Mouse (Mus musculus) G1E (cell line): ENCODE results near the gene Zdhhc4. TPM values are rescaled to one million over a fixed set of nuclear protein-coding genes. Genes with fewer than 3 reads are reported as not detected.

ENCODE experiments used
- ATAC-seq: 2 replicates; pipeline ENCODE4 v1.8.0; 2016; ENCODE audit warnings: mild to moderate bottlenecking; ENCODE audit not compliant: insufficient number of reproducible peaks, poor library complexity, low FRiP score, severe bottlenecking; ENCODE audit errors: extremely low read depth
- DNase-seq: peaks from one replicate; pipeline ENCODE4 v3.0.0; 2012; ENCODE audit warnings: low spot score
- H3K27me3 ChIP-seq: 2 replicates; pipeline ENCODE4 v1.6.1; 2012; ENCODE audit warnings: mild to moderate bottlenecking, low read length, inconsistent platforms; ENCODE audit not compliant: insufficient read depth
- H3K36me3 ChIP-seq: replicated peaks from 2 replicates; pipeline ENCODE3; 2012; ENCODE audit warnings: mild to moderate bottlenecking, inconsistent platforms
- H3K4me1 ChIP-seq: 2 replicates; pipeline ENCODE4 v1.6.1; 2012; ENCODE audit warnings: low read depth, low read length, inconsistent platforms, mixed read lengths; ENCODE audit not compliant: insufficient read depth
- H3K4me3 ChIP-seq: 2 replicates; pipeline ENCODE4 v1.5.1; 2012; ENCODE audit warnings: low read depth, mild to moderate bottlenecking, inconsistent platforms, low read length, moderate library complexity, mixed read lengths
- H3K9me3 ChIP-seq: replicated peaks from 2 replicates; pipeline ENCODE4 v1.6.1; 2012; ENCODE audit warnings: inconsistent platforms
- CTCF ChIP-seq: IDR thresholded peaks from 2 replicates; pipeline ENCODE4 v1.5.1; 2012; ENCODE audit warnings: low read depth, low read length, inconsistent platforms, mixed read lengths
- GATA1 ChIP-seq: IDR thresholded peaks from 2 replicates; pipeline ENCODE4 v1.6.1; 2012; ENCODE audit warnings: borderline replicate concordance, low read length, inconsistent platforms, mixed read lengths
- GATA2 ChIP-seq: IDR thresholded peaks from 2 replicates; pipeline ENCODE4 v1.6.1; 2012; ENCODE audit warnings: low read depth, low read length, inconsistent platforms, borderline replicate concordance
- POLR2AphosphoS5 ChIP-seq: IDR thresholded peaks from 2 replicates; pipeline ENCODE4 v1.6.1; 2012; ENCODE audit warnings: low read depth, low read length, inconsistent platforms; ENCODE audit not compliant: insufficient replicate concordance
- TAL1 ChIP-seq: conservative IDR thresholded peaks from 2 replicates; pipeline ENCODE4 v1.6.1; 2012; ENCODE audit warnings: low read depth, low read length, inconsistent platforms, mixed read lengths
- polyA plus RNA-seq: library from polyadenylated mRNA; stranded (reverse); fragments of >175 nt; gene quantifications from 2 replicates; pipeline ENCODE4 v1.2.3, GENCODE M21; 2012
- total RNA-seq, 2 experiments: library from RNA; stranded (forward) in 1 of 2; stranded (reverse) in 1 of 2; fragments of 200-1000 nt in 1 of 2; fragments of >200 nt in 1 of 2; fragmentation: Nextera tagmentation in 1 of 2; gene quantifications; 2 replicates each; pipeline ENCODE4 v1.2.3; 2014 to 2017

Gene Zdhhc4
- total and polyA plus RNA-seq, 3 experiments = 45.6 to 68.7 (median 53.5) TPM

DNA sequence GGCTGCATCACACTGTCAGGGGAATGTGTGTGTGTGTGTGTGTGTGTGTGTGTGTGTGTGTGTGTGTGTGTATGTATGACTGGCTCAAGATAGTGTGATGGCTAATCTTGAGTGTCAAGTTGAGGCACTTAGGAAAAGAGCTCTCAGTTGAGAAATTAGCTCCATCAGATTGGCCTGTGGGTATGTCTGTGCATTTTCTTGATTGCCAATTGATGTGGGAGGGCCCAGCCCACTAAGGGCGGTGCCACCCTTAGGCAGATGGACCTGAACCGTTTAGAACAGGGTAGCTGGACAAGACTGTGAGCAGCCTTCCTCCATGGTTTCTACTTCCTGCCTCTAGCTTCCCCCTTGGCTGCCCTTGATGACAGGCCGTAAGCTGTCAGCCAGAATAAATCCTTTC is 56.9 kb downstream of the Zdhhc4 start:
- H3K4me3 ChIP-seq = no peak overlapping the region; the same call in 1 of the 2 replicates
- no peaks in the 10 kb centered on the region for H3K9me3 ChIP-seq
- peaks cover 13% of the 10 kb centered on the region for H3K36me3 ChIP-seq
- no peak for DNase-seq
- no peak for TF ChIP-seq GATA1
- no peak for TF ChIP-seq POLR2AphosphoS5
- no peak for TF ChIP-seq TAL1
- no peak for TF ChIP-seq CTCF
- no peak for TF ChIP-seq GATA2
- no peak for ATAC-seq
- peaks cover 72% of the 10 kb centered on the region for H3K4me1 ChIP-seq
- peaks cover 19% of the 10 kb centered on the region for H3K27me3 ChIP-seq

GRCm38 (mm10) chr5:143271642-143272041 is 57.4 kb downstream of the Zdhhc4 start:
- ATAC-seq (no peak), DNase-seq (no peak)
- no peak overlapping the region for H3K4me3 ChIP-seq
- peaks cover 16% of the 10 kb centered on the region; the same call in 1 of the 2 replicates for H3K27me3 ChIP-seq
- H3K9me3 ChIP-seq = no peaks in the 10 kb centered on the region
- TF ChIP-seq CTCF = no peak
- TF ChIP-seq TAL1 = no peak
- TF ChIP-seq POLR2AphosphoS5 = no peak
- TF ChIP-seq GATA2 = no peak
- TF ChIP-seq GATA1 = no peak
- H3K4me1 ChIP-seq = peaks cover 76% of the 10 kb centered on the region
- H3K36me3 ChIP-seq = peaks cover 13% of the 10 kb centered on the region

- ATAC-seq (no peak), DNase-seq (peak; percentile 13)
- TF ChIP-seq CTCF (no peak), GATA2 (no peak), GATA1 (no peak)
- H3K4me1 ChIP-seq = peaks cover 73% of the 10 kb centered on the region
- H3K9me3 ChIP-seq = no peaks in the 10 kb centered on the region
- H3K36me3 ChIP-seq = peaks cover 17% of the 10 kb centered on the region
- peaks cover 5% of the 10 kb centered on the region; the same call in 1 of the 2 replicates for H3K27me3 ChIP-seq
- H3K4me3 ChIP-seq = peak overlapping the region; percentile 85
Measured at GRCm38 (mm10) chr5:143270151-143270519, 58.9 kb downstream of the Zdhhc4 start.

- Histone ChIP-seq H3K27me3 (peaks cover 1% of the 10 kb centered on the region; the same call in 1 of the 2 replicates), H3K36me3 (peaks cover 22% of the 10 kb centered on the region), H3K4me3 (peak within 1 kb of the TSS; percentile 85), H3K4me1 (peaks cover 74% of the 10 kb centered on the region), H3K9me3 (no peaks in the 10 kb centered on the region)
- TF ChIP-seq GATA2 = no peak
- TF ChIP-seq CTCF = no peak
- TF ChIP-seq POLR2AphosphoS5 = no peak
- TF ChIP-seq GATA1 = no peak
- no peak for TF ChIP-seq TAL1
- ATAC-seq (peak; percentile 52), DNase-seq (peak; percentile 64)
Measured at GRCm38 (mm10) chr5:143269363-143270150, 59.5 kb downstream of the Zdhhc4 start, which contains the start of gene Zfp316. Gene Zfp316 (minus strand): TSS chr5:143270022.

GRCm38 (mm10) chr5:143268985-143269362 is 60.1 kb downstream of the Zdhhc4 start:
- H3K27me3 ChIP-seq = no peaks in the 10 kb centered on the region; the same call in 1 of the 2 replicates
- no peak for TF ChIP-seq GATA1
- TF ChIP-seq POLR2AphosphoS5 = no peak
- no peak for TF ChIP-seq TAL1
- no peak for TF ChIP-seq GATA2
- no peak for TF ChIP-seq CTCF
- H3K36me3 ChIP-seq = peaks cover 28% of the 10 kb centered on the region
- peaks cover 72% of the 10 kb centered on the region for H3K4me1 ChIP-seq
- peak overlapping the region; percentile 85 for H3K4me3 ChIP-seq
- no peak for DNase-seq
- ATAC-seq = no peak
- no peaks in the 10 kb centered on the region for H3K9me3 ChIP-seq

DNA sequence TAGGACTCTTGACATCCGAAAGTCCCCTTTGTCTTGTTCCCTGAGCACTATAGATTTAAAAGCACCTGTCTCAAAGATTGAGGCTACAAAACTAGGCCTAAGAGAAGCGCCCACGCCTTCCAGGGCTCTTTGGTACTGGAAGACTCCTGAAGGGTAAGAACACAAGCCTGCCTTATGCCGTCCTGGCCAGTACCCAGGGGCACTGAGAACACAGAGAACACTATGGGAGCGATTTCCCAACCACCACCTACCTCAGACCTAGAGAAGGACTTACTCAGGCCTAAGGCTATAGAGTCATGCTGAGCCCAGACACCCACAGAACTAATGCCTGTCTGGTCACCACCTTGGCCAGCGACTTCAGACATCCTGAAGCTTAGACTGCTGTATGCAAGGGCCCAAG is 62.3 kb downstream of the Zdhhc4 start:
- H3K4me1 ChIP-seq = peaks cover 55% of the 10 kb centered on the region
- no peak overlapping the region for H3K4me3 ChIP-seq
- TF ChIP-seq TAL1 (no peak), POLR2AphosphoS5 (no peak), CTCF (no peak), GATA2 (no peak), GATA1 (no peak)
- peaks cover 48% of the 10 kb centered on the region for H3K36me3 ChIP-seq
- DNase-seq = no peak
- ATAC-seq = no peak
- no peaks in the 10 kb centered on the region for H3K27me3 ChIP-seq
- H3K9me3 ChIP-seq = no peaks in the 10 kb centered on the region

Other genes with a start within 250 kb of the Zdhhc4 start
- gene Rnf216, start 216.3 kb downstream of the Zdhhc4 start, total RNA-seq (2014; fragmentation: Nextera tagmentation) = 87.4 and 89.5 TPM in 2 replicates
- gene Rnf216, start 216.3 kb downstream of the Zdhhc4 start, total RNA-seq (2017) = 41.9 and 54.9 TPM in 2 replicates
- 35.3 and 35.5 TPM in 2 replicates for gene Rnf216, start 216.3 kb downstream of the Zdhhc4 start, polyA plus RNA-seq
- gene Olfr718-ps1, start 181.7 kb downstream of the Zdhhc4 start, total RNA-seq (2014; fragmentation: Nextera tagmentation) = 0.23 TPM in 1 of 2 replicates, not detected in the other
- 0.12 and 0.16 TPM in 2 replicates for gene Olfr718-ps1, start 181.7 kb downstream of the Zdhhc4 start, total RNA-seq (2017)
- not detected in 2 replicates for gene Olfr718-ps1, start 181.7 kb downstream of the Zdhhc4 start, polyA plus RNA-seq
- 21.4 and 26.6 TPM in 2 replicates for gene Rbak, start 148.5 kb downstream of the Zdhhc4 start, total RNA-seq (2014; fragmentation: Nextera tagmentation)
- gene Rbak, start 148.5 kb downstream of the Zdhhc4 start, total RNA-seq (2017) = 19.8 and 21.5 TPM in 2 replicates
- gene Rbak, start 148.5 kb downstream of the Zdhhc4 start, polyA plus RNA-seq = 3.0 TPM in 2 replicates
- 0.53 TPM in 1 of 2 replicates, not detected in the other for gene Spdye4b, start 148.2 kb downstream of the Zdhhc4 start, total RNA-seq (2014; fragmentation: Nextera tagmentation)
- 0.05 and 0.17 TPM in 2 replicates for gene Spdye4b, start 148.2 kb downstream of the Zdhhc4 start, total RNA-seq (2017)
- gene Spdye4b, start 148.2 kb downstream of the Zdhhc4 start, polyA plus RNA-seq = not detected in 2 replicates
- not detected in 2 replicates for gene Spdye4a, start 102.4 kb downstream of the Zdhhc4 start, total RNA-seq (2014; fragmentation: Nextera tagmentation)
- gene Spdye4a, start 102.4 kb downstream of the Zdhhc4 start, total RNA-seq (2017) = not detected in 2 replicates
- gene Spdye4a, start 102.4 kb downstream of the Zdhhc4 start, polyA plus RNA-seq = not detected in 2 replicates
- gene Zfp12, start 94.1 kb downstream of the Zdhhc4 start, total RNA-seq (2014; fragmentation: Nextera tagmentation) = 16.7 and 21.4 TPM in 2 replicates
- gene Zfp12, start 94.1 kb downstream of the Zdhhc4 start, total RNA-seq (2017) = 22.1 and 22.3 TPM in 2 replicates
- 3.9 and 4.2 TPM in 2 replicates for gene Zfp12, start 94.1 kb downstream of the Zdhhc4 start, polyA plus RNA-seq
- gene Zfp316, start 59.2 kb downstream of the Zdhhc4 start, total RNA-seq (2014; fragmentation: Nextera tagmentation) = 2.4 and 3.6 TPM in 2 replicates
- gene Zfp316, start 59.2 kb downstream of the Zdhhc4 start, total RNA-seq (2017) = 3.4 and 3.7 TPM in 2 replicates
- 8.2 and 9.6 TPM in 2 replicates for gene Zfp316, start 59.2 kb downstream of the Zdhhc4 start, polyA plus RNA-seq
- 0.63 TPM in 1 of 2 replicates, not detected in the other for gene Zfp853, start 35.6 kb downstream of the Zdhhc4 start, total RNA-seq (2014; fragmentation: Nextera tagmentation)
- gene Zfp853, start 35.6 kb downstream of the Zdhhc4 start, total RNA-seq (2017) = 0.06 and 0.11 TPM in 2 replicates
- gene Zfp853, start 35.6 kb downstream of the Zdhhc4 start, polyA plus RNA-seq = 0.03 and 0.10 TPM in 2 replicates
- 75.0 and 91.2 TPM in 2 replicates for gene E130309D02Rik, start 13.9 kb downstream of the Zdhhc4 start, total RNA-seq (2014; fragmentation: Nextera tagmentation)
- gene E130309D02Rik, start 13.9 kb downstream of the Zdhhc4 start, total RNA-seq (2017) = 18.0 and 19.4 TPM in 2 replicates
- gene E130309D02Rik, start 13.9 kb downstream of the Zdhhc4 start, polyA plus RNA-seq = 134 and 163 TPM in 2 replicates
- not detected in 2 replicates for gene Grid2ip, start 28.1 kb upstream of the Zdhhc4 start, total RNA-seq (2014; fragmentation: Nextera tagmentation)
- 0.05 TPM in 1 of 2 replicates, not detected in the other for gene Grid2ip, start 28.1 kb upstream of the Zdhhc4 start, total RNA-seq (2017)
- 0.02 TPM in 1 of 2 replicates, not detected in the other for gene Grid2ip, start 28.1 kb upstream of the Zdhhc4 start, polyA plus RNA-seq
- gene Kdelr2, start 74.6 kb upstream of the Zdhhc4 start, total RNA-seq (2014; fragmentation: Nextera tagmentation) = 55.7 and 59.7 TPM in 2 replicates
- 75.3 and 95.5 TPM in 2 replicates for gene Kdelr2, start 74.6 kb upstream of the Zdhhc4 start, total RNA-seq (2017)
- gene Kdelr2, start 74.6 kb upstream of the Zdhhc4 start, polyA plus RNA-seq = 43.7 and 44.6 TPM in 2 replicates
- 19.4 and 29.9 TPM in 2 replicates for gene Daglb, start 135.3 kb upstream of the Zdhhc4 start, total RNA-seq (2014; fragmentation: Nextera tagmentation)
- 14.1 and 14.4 TPM in 2 replicates for gene Daglb, start 135.3 kb upstream of the Zdhhc4 start, total RNA-seq (2017)
- gene Daglb, start 135.3 kb upstream of the Zdhhc4 start, polyA plus RNA-seq = 6.1 and 9.0 TPM in 2 replicates
- gene Rac1, start 198.8 kb upstream of the Zdhhc4 start, total RNA-seq (2014; fragmentation: Nextera tagmentation) = 802 and 891 TPM in 2 replicates
- gene Rac1, start 198.8 kb upstream of the Zdhhc4 start, total RNA-seq (2017) = 150 and 168 TPM in 2 replicates
- 93.2 and 99.6 TPM in 2 replicates for gene Rac1, start 198.8 kb upstream of the Zdhhc4 start, polyA plus RNA-seq